10 mouse cellular contexts compared by ENCODE assay signal in genomic region chr1:40171878-40172277, GRCm38 (mm10). TPM values are rescaled to one million over a fixed set of nuclear protein-coding genes. Genes with fewer than 3 reads are reported as not detected.
DNase-seq lines count a peak whose midpoint lies in the region; ATAC-seq lines count a peak whose summit lies in the region.
"Had no signal": no experiment of that assay in that cellular context is flagged by ENCODE, and none has a peak within 500 bp of the region (broad histone marks: within the 10 kb centered on the region; RNA-seq: fewer than 3 reads in every experiment).

No protein-coding gene starts in this region.

- H3K36me3 ChIP-seq in heart, embryonic 10.5 days: no peaks in the 10 kb centered on the region
- H3K36me3 ChIP-seq in heart, embryonic 11.5 days (ENCODE audit: control insufficient read depth, insufficient read depth, low read length): no peaks in the 10 kb centered on the region
- H3K36me3 ChIP-seq: midbrain, embryonic 12.5 days had no signal

- no peak overlapping the region for H3K27ac ChIP-seq in heart, embryonic 10.5 days
- 0 out of 2 replicates have a peak overlapping the region, but pooled peaks have one; percentile 4 for H3K27ac ChIP-seq in heart, embryonic 11.5 days (ENCODE audit: low read depth, low read length)
- H3K27ac ChIP-seq: midbrain, embryonic 12.5 days had no signal

- H3K4me2 ChIP-seq in heart, embryonic 11.5 days: no peak overlapping the region
- H3K4me2 ChIP-seq: midbrain, embryonic 12.5 days had no signal

- DNase-seq in heart, adult 11 months: peak; percentile 98
- DNase-seq in heart, embryonic 10.5 days (ENCODE audit: low spot score): no peak
- peak; percentile 61 for DNase-seq in adipocyte (ENCODE audit: low spot score)
- DNase-seq in layer of hippocampus, adult 9-11 months: peak; percentile 35
- peak; percentile 11 for DNase-seq in right cerebral cortex, postnatal 14 days
- no peak for DNase-seq in embryo, embryonic 10 days (ENCODE audit: low spot score)
- DNase-seq in thymus, adult 18-20 months: no peak

- H3K4me1 ChIP-seq in heart, embryonic 10.5 days: peaks cover 8% of the 10 kb centered on the region
- no peaks in the 10 kb centered on the region for H3K4me1 ChIP-seq in heart, embryonic 11.5 days (ENCODE audit: control insufficient read depth, insufficient read depth, low read length)
- H3K4me1 ChIP-seq: midbrain, embryonic 12.5 days had no signal

- H3K27me3 ChIP-seq in heart, embryonic 10.5 days (ENCODE audit: insufficient read depth, poor library complexity, severe bottlenecking): no peaks in the 10 kb centered on the region
- no peaks in the 10 kb centered on the region for H3K27me3 ChIP-seq in heart, embryonic 11.5 days (ENCODE audit: control insufficient read depth, insufficient read depth, low read length)
- H3K27me3 ChIP-seq: midbrain, embryonic 12.5 days had no signal

- no peak overlapping the region for H3K9ac ChIP-seq in heart, embryonic 11.5 days (ENCODE audit: low read depth, low read length)
- H3K9ac ChIP-seq: midbrain, embryonic 12.5 days had no signal

- ATAC-seq in heart, embryonic 11.5 days (replicated peaks; ENCODE audit: insufficient number of reproducible peaks, low FRiP score, low TSS enrichment): no peak

- H3K4me3 ChIP-seq in heart, embryonic 10.5 days: no peak overlapping the region
- no peak overlapping the region for H3K4me3 ChIP-seq in heart, embryonic 11.5 days (ENCODE audit: low read depth, low read length)
- H3K4me3 ChIP-seq: erythroblast, embryonic 14.5 days; midbrain, embryonic 12.5 days had no signal

- H3K9me3 ChIP-seq in heart, embryonic 10.5 days: no peaks in the 10 kb centered on the region
- no peaks in the 10 kb centered on the region for H3K9me3 ChIP-seq in heart, embryonic 11.5 days (replicated peaks; ENCODE audit: control insufficient read depth, low read length)
- H3K9me3 ChIP-seq: midbrain, embryonic 12.5 days had no signal

- WGBS in heart, embryonic 10.5 days: 60% methylated on average over 5 of the region's 5 CpGs
- WGBS in heart, embryonic 11.5 days (ENCODE audit: insufficient replicate concordance): 45% methylated on average over 5 of the region's 5 CpGs

RNA-seq across cellular contexts. Expression of gene Il1r1, which starts 53.0 kb away (rescaled TPM):
- polyA plus RNA-seq in heart, embryonic 10.5 days (2016; fragmentation: Nextera tagmentation; extraction: Ambion mirVana): 6.3 and 12.9 TPM in 2 replicates
- polyA plus RNA-seq in heart, embryonic 11.5 days (2014; fragmentation: Nextera tagmentation; extraction: Ambion mirVana): 7.9 and 9.8 TPM in 2 replicates

Comparison
In these comparisons a context has a peak if more than half of its experiments do, and no peak if none do; other contexts are left out.
1. DNase-seq: peak in heart, adult 11 months (single experiment), adipocyte (single experiment), layer of hippocampus, adult 9-11 months (single experiment) and right cerebral cortex, postnatal 14 days (single experiment); none in heart, embryonic 10.5 days (single experiment), embryo, embryonic 10 days (single experiment) and thymus, adult 18-20 months (0 of 2).